Mouse (Mus musculus): ENCODE measurements around the gene Nbeal2. TPM values are rescaled to one million over a fixed set of nuclear protein-coding genes. Genes with fewer than 3 reads are reported as not detected.

The Nbeal2 gene
- total and polyA plus RNA-seq, 2 experiments from 2014 or later: 1.8 to 11.5 TPM

DNA sequence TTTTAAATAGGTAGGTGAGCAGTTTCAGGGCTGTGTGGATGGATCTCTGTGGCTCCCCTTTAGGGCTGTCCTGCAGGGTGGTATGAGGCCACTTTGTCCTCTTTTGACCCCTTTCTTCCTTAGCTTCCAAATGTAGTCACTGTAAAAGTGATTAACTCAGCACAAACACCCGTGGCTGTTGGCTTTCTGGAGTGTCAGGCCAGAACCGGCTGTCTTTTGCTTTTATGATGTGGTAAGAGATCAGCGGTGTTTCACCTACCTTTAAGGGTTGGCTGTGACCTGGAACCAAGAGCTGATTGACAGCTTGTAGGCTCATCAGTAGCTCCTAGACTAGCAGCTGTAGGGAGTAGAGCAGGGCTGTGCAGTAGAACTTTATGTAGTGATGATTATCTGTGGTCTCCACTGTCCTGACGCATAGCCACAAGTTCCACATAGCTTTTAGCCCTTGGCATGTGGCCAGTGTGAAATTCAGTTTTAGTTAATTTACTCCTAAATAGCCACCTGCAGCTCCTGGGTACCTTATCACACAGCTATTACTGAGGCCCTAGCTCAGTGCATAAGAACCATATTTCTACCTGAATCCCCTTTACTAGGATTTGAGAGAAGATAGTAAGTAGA is 13.4 kb upstream of the Nbeal2 start:
- Histone ChIP-seq H3K9me3 (ENCODE audit: low read length) (no peaks in the 10 kb centered on the region), H3K4me2 (ENCODE audit: low read depth, low read length) (no peak overlapping the region), H3K27me3 (ENCODE audit: insufficient read depth, low read length) (no peaks in the 10 kb centered on the region), H3K4me1 (ENCODE audit: insufficient read depth, low read length) (no peaks in the 10 kb centered on the region), H3K36me3 (ENCODE audit: insufficient read depth, low read length) (no peaks in the 10 kb centered on the region), H3K9ac (replicated peaks; ENCODE audit: low read length) (no peak overlapping the region), H3K27ac (no peak overlapping the region), H3K4me3 (ENCODE audit: low read length) (no peak overlapping the region)
- DNase-seq (ENCODE audit: low spot score) (no peak), ATAC-seq (no peak)
- TF ChIP-seq CTCF (IDR thresholded peaks at IDR 0.05; ENCODE audit: low read depth): no peak
- 70% methylated on average over 4 of the region's 4 CpGs for WGBS

GRCm38 (mm10) chr9:110666374-110666773 is 12.4 kb upstream of the Nbeal2 start:
- H3K27ac ChIP-seq: no peak overlapping the region

GRCm38 (mm10) chr9:110665912-110666311 is 12.0 kb upstream of the Nbeal2 start:
- TF ChIP-seq CTCF (IDR thresholded peaks at IDR 0.05; ENCODE audit: low read depth): no peak
- Histone ChIP-seq H3K4me1 (ENCODE audit: insufficient read depth, low read length) (no peaks in the 10 kb centered on the region), H3K9ac (replicated peaks; ENCODE audit: low read length) (no peak overlapping the region), H3K4me3 (ENCODE audit: low read length) (no peak overlapping the region), H3K27me3 (ENCODE audit: insufficient read depth, low read length) (no peaks in the 10 kb centered on the region), H3K4me2 (ENCODE audit: low read depth, low read length) (no peak overlapping the region), H3K27ac (no peak overlapping the region), H3K9me3 (ENCODE audit: low read length) (no peaks in the 10 kb centered on the region), H3K36me3 (ENCODE audit: insufficient read depth, low read length) (no peaks in the 10 kb centered on the region)
- WGBS: 42% methylated on average over 4 of the region's 4 CpGs
- no peak for DNase-seq (ENCODE audit: low spot score)
- no peak for ATAC-seq

More at GRCm38 (mm10) chr9:110666374-110666773, 12.4 kb upstream of the Nbeal2 start:
- Histone ChIP-seq H3K36me3 (ENCODE audit: insufficient read depth, low read length) (no peaks in the 10 kb centered on the region), H3K4me3 (ENCODE audit: low read length) (no peak overlapping the region), H3K4me1 (ENCODE audit: insufficient read depth, low read length) (no peaks in the 10 kb centered on the region), H3K9me3 (ENCODE audit: low read length) (no peaks in the 10 kb centered on the region), H3K9ac (replicated peaks; ENCODE audit: low read length) (no peak overlapping the region), H3K27me3 (ENCODE audit: insufficient read depth, low read length) (no peaks in the 10 kb centered on the region), H3K4me2 (ENCODE audit: low read depth, low read length) (no peak overlapping the region)
- no peak for ATAC-seq
- 38% methylated on average over 8 of the region's 8 CpGs for WGBS
- no peak for DNase-seq (ENCODE audit: low spot score)
- TF ChIP-seq CTCF (IDR thresholded peaks at IDR 0.05; ENCODE audit: low read depth): no peak

GRCm38 (mm10) chr9:110662844-110663243 is 8.9 kb upstream of the Nbeal2 start:
- Histone ChIP-seq H3K4me1 (ENCODE audit: insufficient read depth, low read length) (0 out of 2 replicates have a peak, but pooled peaks cover 2% of the 10 kb centered on the region), H3K9me3 (ENCODE audit: low read length) (no peaks in the 10 kb centered on the region), H3K4me2 (ENCODE audit: low read depth, low read length) (no peak overlapping the region), H3K27ac (no peak overlapping the region), H3K4me3 (ENCODE audit: low read length) (no peak overlapping the region), H3K9ac (replicated peaks; ENCODE audit: low read length) (no peak overlapping the region), H3K27me3 (ENCODE audit: insufficient read depth, low read length) (no peaks in the 10 kb centered on the region), H3K36me3 (ENCODE audit: insufficient read depth, low read length) (no peaks in the 10 kb centered on the region)
- TF ChIP-seq CTCF (IDR thresholded peaks at IDR 0.05; ENCODE audit: low read depth): no peak
- no peak for ATAC-seq
- 94% methylated on average over 1 of the region's 1 CpGs for WGBS
- DNase-seq (ENCODE audit: low spot score): no peak

GRCm38 (mm10) chr9:110660856-110661612 is 7.1 kb upstream of the Nbeal2 start:
- H3K4me1 ChIP-seq (ENCODE audit: insufficient read depth, low read length): peaks cover 7% of the 10 kb centered on the region
- H3K9me3 ChIP-seq (ENCODE audit: low read length): no peaks in the 10 kb centered on the region
- no peak overlapping the region for H3K4me3 ChIP-seq (ENCODE audit: low read length)
- DNase-seq (ENCODE audit: low spot score): no peak
- no peak for TF ChIP-seq CTCF (IDR thresholded peaks at IDR 0.05; ENCODE audit: low read depth)
- H3K36me3 ChIP-seq (ENCODE audit: insufficient read depth, low read length): no peaks in the 10 kb centered on the region
- H3K27ac ChIP-seq: no peak overlapping the region
- no peak overlapping the region for H3K4me2 ChIP-seq (ENCODE audit: low read depth, low read length)
- 84% methylated on average over 7 of the region's 7 CpGs for WGBS
- no peak overlapping the region for H3K9ac ChIP-seq (replicated peaks; ENCODE audit: low read length)
- H3K27me3 ChIP-seq (ENCODE audit: insufficient read depth, low read length): no peaks in the 10 kb centered on the region
- no peak for ATAC-seq

DNA sequence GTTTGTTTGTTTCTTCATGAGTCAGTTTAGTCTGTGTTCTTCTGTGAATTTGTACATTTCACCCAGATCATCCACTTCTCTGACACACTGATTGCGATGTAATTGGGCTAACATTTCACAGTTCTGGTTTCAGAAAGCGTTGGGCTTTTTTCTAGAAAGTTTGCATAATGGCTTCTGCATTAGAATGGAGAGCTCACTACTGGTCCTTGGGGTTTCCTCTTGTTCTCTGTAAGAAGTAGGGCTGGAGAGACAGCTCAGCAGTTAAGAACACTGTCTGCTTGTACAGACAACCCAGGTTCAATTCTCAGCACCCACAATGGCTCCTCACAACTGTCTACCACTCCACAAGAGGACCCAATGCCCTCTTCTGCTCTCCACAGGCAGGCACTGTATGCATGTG is 6.2 kb upstream of the Nbeal2 start:
- H3K9ac ChIP-seq (replicated peaks; ENCODE audit: low read length): no peak overlapping the region
- no peak overlapping the region for H3K27ac ChIP-seq
- TF ChIP-seq CTCF (IDR thresholded peaks at IDR 0.05; ENCODE audit: low read depth): no peak
- no peaks in the 10 kb centered on the region for H3K27me3 ChIP-seq (ENCODE audit: insufficient read depth, low read length)
- H3K9me3 ChIP-seq (ENCODE audit: low read length): no peaks in the 10 kb centered on the region
- 84% methylated on average over 2 of the region's 2 CpGs for WGBS
- no peak overlapping the region for H3K4me3 ChIP-seq (ENCODE audit: low read length)
- no peak for DNase-seq (ENCODE audit: low spot score)
- no peak for ATAC-seq
- H3K36me3 ChIP-seq (ENCODE audit: insufficient read depth, low read length): no peaks in the 10 kb centered on the region
- H3K4me2 ChIP-seq (ENCODE audit: low read depth, low read length): no peak overlapping the region
- peaks cover 9% of the 10 kb centered on the region for H3K4me1 ChIP-seq (ENCODE audit: insufficient read depth, low read length)

DNA sequence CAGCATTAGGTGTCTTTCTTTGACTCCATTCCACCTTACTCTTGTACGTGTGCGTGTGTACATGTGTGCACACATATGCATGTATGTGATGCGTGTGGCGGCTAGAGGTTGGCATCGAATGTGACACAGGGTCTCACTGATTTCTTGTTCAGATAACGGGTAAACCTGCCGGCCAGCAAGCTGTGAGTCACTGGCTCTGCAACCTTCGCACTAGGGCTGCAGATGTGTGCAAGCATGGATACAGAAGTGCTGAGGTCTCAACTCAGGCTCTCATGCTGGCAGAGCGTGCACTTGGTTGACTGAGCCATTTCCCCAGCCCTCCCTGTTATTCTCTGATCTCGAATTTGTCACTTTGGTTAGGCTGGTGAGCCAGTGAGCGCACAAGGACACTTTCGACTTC is 5.6 kb upstream of the Nbeal2 start:
- H3K4me3 ChIP-seq (ENCODE audit: low read length): no peak overlapping the region
- TF ChIP-seq CTCF (IDR thresholded peaks at IDR 0.05; ENCODE audit: low read depth): no peak
- 94% methylated on average over 12 of the region's 12 CpGs for WGBS
- no peak overlapping the region for H3K9ac ChIP-seq (replicated peaks; ENCODE audit: low read length)
- H3K9me3 ChIP-seq (ENCODE audit: low read length): no peaks in the 10 kb centered on the region
- H3K4me1 ChIP-seq (ENCODE audit: insufficient read depth, low read length): peaks cover 10% of the 10 kb centered on the region
- H3K27ac ChIP-seq: no peak overlapping the region
- no peaks in the 10 kb centered on the region for H3K36me3 ChIP-seq (ENCODE audit: insufficient read depth, low read length)
- no peak for DNase-seq (ENCODE audit: low spot score)
- no peak for ATAC-seq
- H3K27me3 ChIP-seq (ENCODE audit: insufficient read depth, low read length): no peaks in the 10 kb centered on the region
- no peak overlapping the region for H3K4me2 ChIP-seq (ENCODE audit: low read depth, low read length)

Measured in hindbrain, postnatal 0 days (tissue).